ENCODE assay signal across 33 mouse cellular contexts in genomic region chr8:111607414-111607813, GRCm38 (mm10). TPM values are rescaled to one million over a fixed set of nuclear protein-coding genes. Genes with fewer than 3 reads are reported as not detected.
"Had no signal": no experiment of that assay in that cellular context is flagged by ENCODE, and none has a peak within 500 bp of the region (broad histone marks: within the 10 kb centered on the region; RNA-seq: fewer than 3 reads in every experiment).

No protein-coding gene starts in this region.

- H3K27ac ChIP-seq: limb, embryonic 10.5 days; limb, embryonic 12.5 days; limb, embryonic 13.5 days; limb, embryonic 15.5 days; liver, embryonic 12.5 days; liver, embryonic 13.5 days; liver, embryonic 14.5 days; liver, embryonic 15.5 days; lung, embryonic 15.5 days; macrophage; midbrain, embryonic 10.5 days; midbrain, embryonic 12.5 days; midbrain, embryonic 13.5 days; midbrain, embryonic 15.5 days; neural tube, embryonic 12.5 days; neural tube, embryonic 13.5 days had no signal

- ATAC-seq: liver, embryonic 12.5 days; liver, postnatal 0 days; lung, postnatal 0 days; midbrain, embryonic 13.5 days; midbrain, embryonic 15.5 days; midbrain, embryonic 16.5 days had no signal

- H3K4me1 ChIP-seq: limb, embryonic 10.5 days; limb, embryonic 12.5 days; liver, embryonic 13.5 days; liver, embryonic 15.5 days; megakaryocyte, embryonic 14.5 days; midbrain, embryonic 10.5 days; midbrain, embryonic 12.5 days; midbrain, embryonic 13.5 days; neural tube, embryonic 12.5 days had no signal

- DNase-seq: left cerebral cortex, postnatal 4 days; liver; liver, embryonic 13.5 days; liver, postnatal 0 days; lung, adult 18-20 months; lung, adult 2 months; lung, embryonic 14.5 days; lung, postnatal 14 days; lung, postnatal 36 days; lung, postnatal 4 days; midbrain, embryonic 14.5 days had no signal

- H3K4me2 ChIP-seq: limb, embryonic 12.5 days; limb, embryonic 13.5 days; limb, embryonic 15.5 days; liver, embryonic 11.5 days; liver, embryonic 12.5 days; liver, embryonic 13.5 days; liver, embryonic 15.5 days; lung, embryonic 14.5 days; lung, embryonic 15.5 days; midbrain, embryonic 11.5 days; midbrain, embryonic 12.5 days; midbrain, embryonic 13.5 days; midbrain, embryonic 15.5 days; neural tube, embryonic 12.5 days; neural tube, embryonic 13.5 days had no signal

- H3K4me3 ChIP-seq: limb, embryonic 10.5 days; limb, embryonic 12.5 days; limb, embryonic 13.5 days; limb, embryonic 15.5 days; liver, embryonic 12.5 days; liver, embryonic 13.5 days; liver, embryonic 15.5 days; lung, embryonic 15.5 days; megakaryocyte, embryonic 14.5 days; midbrain, embryonic 10.5 days; midbrain, embryonic 12.5 days; midbrain, embryonic 13.5 days; midbrain, embryonic 15.5 days; myocyte; neural tube, embryonic 12.5 days; neural tube, embryonic 13.5 days had no signal

- H3K9ac ChIP-seq: limb, embryonic 12.5 days; limb, embryonic 13.5 days; limb, embryonic 15.5 days; liver, embryonic 12.5 days; liver, embryonic 13.5 days; liver, embryonic 14.5 days; liver, embryonic 15.5 days; liver, postnatal 0 days; lung, embryonic 14.5 days; lung, embryonic 15.5 days; midbrain, embryonic 12.5 days; midbrain, embryonic 13.5 days; midbrain, embryonic 15.5 days; neural tube, embryonic 12.5 days; neural tube, embryonic 13.5 days had no signal

- H3K36me3 ChIP-seq: liver, embryonic 13.5 days had no signal

- H3K27me3 ChIP-seq: limb, embryonic 12.5 days; limb, embryonic 13.5 days; limb, embryonic 15.5 days; liver, embryonic 12.5 days; liver, embryonic 13.5 days; liver, embryonic 15.5 days; lung, embryonic 15.5 days; midbrain, embryonic 12.5 days; midbrain, embryonic 13.5 days; midbrain, embryonic 15.5 days; neural tube, embryonic 12.5 days; neural tube, embryonic 13.5 days had no signal

- H3K9me3 ChIP-seq: limb, embryonic 10.5 days; limb, embryonic 12.5 days; limb, embryonic 13.5 days; limb, embryonic 15.5 days; liver, embryonic 12.5 days; liver, embryonic 13.5 days; liver, embryonic 15.5 days; lung, embryonic 15.5 days; midbrain, embryonic 10.5 days; midbrain, embryonic 12.5 days; midbrain, embryonic 13.5 days; midbrain, embryonic 15.5 days; neural tube, embryonic 12.5 days; neural tube, embryonic 13.5 days had no signal

RNA-seq across cellular contexts. Expression of gene Ldhd, which starts 22.8 kb away (rescaled TPM):
- total RNA-seq: monocyte, adult 5-6 weeks had no signal
